In the genomic region with DNA sequence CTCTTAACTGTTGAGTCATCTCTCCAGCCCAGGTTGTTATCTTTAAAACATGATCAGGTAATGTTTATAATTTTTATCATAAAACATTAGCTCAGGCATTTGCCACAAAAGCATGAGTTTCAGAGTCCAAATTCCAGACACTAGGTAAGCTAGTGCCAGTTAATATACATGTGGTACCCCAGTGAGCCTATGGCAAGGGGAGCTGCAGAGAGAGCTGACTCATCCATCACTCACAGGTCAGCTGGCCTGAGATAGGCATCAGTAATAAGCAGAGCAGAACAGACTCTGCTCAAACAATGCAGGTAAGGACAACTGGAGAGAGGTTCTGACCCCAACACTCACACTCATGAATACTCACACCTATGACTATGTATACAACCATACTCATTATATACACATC, we compare ENCODE assay signal across 26 mouse cellular contexts.
DNase-seq lines count a peak whose midpoint lies in the region; ATAC-seq lines count a peak whose summit lies in the region.
"Had no signal": no experiment of that assay in that cellular context is flagged by ENCODE, and none has a peak within 500 bp of the region (broad histone marks: within the 10 kb centered on the region; RNA-seq: fewer than 3 reads in every experiment).

No protein-coding gene starts in this region.

- H3K36me3 ChIP-seq in intestine, embryonic 14.5 days (ENCODE audit: control insufficient read depth, insufficient read depth, low read length), result no peaks in the 10 kb centered on the region
- H3K36me3 ChIP-seq in intestine, embryonic 16.5 days (ENCODE audit: control insufficient read depth, insufficient read depth, low read length), result no peaks in the 10 kb centered on the region
- H3K36me3 ChIP-seq: embryonic facial prominence, embryonic 13.5 days; embryonic facial prominence, embryonic 15.5 days; forebrain, embryonic 10.5 days; forebrain, embryonic 12.5 days; G1E had no signal

- no peaks in the 10 kb centered on the region for H3K9me3 ChIP-seq in intestine, embryonic 14.5 days (ENCODE audit: control insufficient read depth, low read length)
- no peaks in the 10 kb centered on the region for H3K9me3 ChIP-seq in intestine, embryonic 16.5 days (ENCODE audit: control insufficient read depth, low read length)
- H3K9me3 ChIP-seq: embryonic facial prominence, embryonic 13.5 days; embryonic facial prominence, embryonic 15.5 days; forebrain, embryonic 10.5 days; forebrain, embryonic 12.5 days; G1E had no signal

- 0 out of 2 replicates have a peak, but pooled peaks have one; percentile 68 for ATAC-seq in intestine, embryonic 14.5 days (replicated peaks; ENCODE audit: low FRiP score, low TSS enrichment, low read depth)
- ATAC-seq in intestine, embryonic 16.5 days, result peak; percentile 84
- ATAC-seq: activated CD4-positive, CD25-positive, alpha-beta regulatory T cell, adult 4 months; CD4-positive, CD25-positive, alpha-beta regulatory T cell, adult 4 months; forebrain, embryonic 14.5 days; forebrain, embryonic 16.5 days; Patski had no signal

- no peak overlapping the region for H3K4me3 ChIP-seq in intestine, embryonic 14.5 days (ENCODE audit: low read depth, low read length)
- H3K4me3 ChIP-seq in intestine, embryonic 16.5 days (ENCODE audit: low read length), result no peak overlapping the region
- H3K4me3 ChIP-seq: embryonic facial prominence, embryonic 13.5 days; embryonic facial prominence, embryonic 15.5 days; erythroblast, embryonic 14.5 days; forebrain, embryonic 10.5 days; forebrain, embryonic 12.5 days had no signal

- DNase-seq in 3T3-L1 (ENCODE audit: low read depth, low spot score), result peak; percentile 32
- no peak for DNase-seq in intestine, embryonic 14.5 days (ENCODE audit: low spot score)
- DNase-seq in left cerebral cortex, adult 11 months (ENCODE audit: low spot score), result no peak
- no peak for DNase-seq in right cerebral cortex, postnatal 14 days
- no peak for DNase-seq in gastrocnemius, postnatal 14 days
- DNase-seq: adrenal gland, adult 8-10 months; adrenal gland, postnatal 14 days; adrenal gland, postnatal 36 days; B cell, adult 2 months; cerebellum, adult 11-12 months; cerebellum, adult 2 months; cerebellum, adult 9-10 months; embryo, embryonic 11 days had no signal

- no peak overlapping the region for H3K9ac ChIP-seq in intestine, embryonic 14.5 days (ENCODE audit: low read length)
- H3K9ac ChIP-seq in intestine, embryonic 16.5 days (ENCODE audit: low read depth, low read length), result no peak overlapping the region
- H3K9ac ChIP-seq: embryonic facial prominence, embryonic 13.5 days; embryonic facial prominence, embryonic 15.5 days; forebrain, embryonic 12.5 days had no signal

- no peak overlapping the region for H3K4me2 ChIP-seq in intestine, embryonic 14.5 days (ENCODE audit: low read length)
- no peak overlapping the region for H3K4me2 ChIP-seq in intestine, embryonic 16.5 days (ENCODE audit: low read depth, low read length)
- H3K4me2 ChIP-seq: embryonic facial prominence, embryonic 13.5 days; embryonic facial prominence, embryonic 15.5 days; forebrain, embryonic 12.5 days had no signal

- no peaks in the 10 kb centered on the region for H3K4me1 ChIP-seq in intestine, embryonic 14.5 days (replicated peaks; ENCODE audit: control insufficient read depth, insufficient read depth, low read length)
- H3K4me1 ChIP-seq in intestine, embryonic 16.5 days (ENCODE audit: control insufficient read depth, insufficient read depth, low read length), result no peaks in the 10 kb centered on the region
- H3K4me1 ChIP-seq: embryonic facial prominence, embryonic 13.5 days; embryonic facial prominence, embryonic 15.5 days; forebrain, embryonic 10.5 days; forebrain, embryonic 12.5 days had no signal

- no peak overlapping the region for H3K27ac ChIP-seq in intestine, embryonic 14.5 days (ENCODE audit: low read depth)
- H3K27ac ChIP-seq in intestine, embryonic 16.5 days (ENCODE audit: low read length), result no peak overlapping the region
- H3K27ac ChIP-seq: embryonic facial prominence, embryonic 13.5 days; embryonic facial prominence, embryonic 15.5 days; forebrain, embryonic 10.5 days; forebrain, embryonic 12.5 days had no signal

- intact Hi-C loops in gastrocnemius, postnatal 14 days (cut with DNase I; ENCODE audit: low total_unique reads), result no loop called here

- H3K27me3 ChIP-seq in intestine, embryonic 14.5 days (replicated peaks; ENCODE audit: control insufficient read depth, insufficient read depth, low read length), result no peaks in the 10 kb centered on the region
- no peaks in the 10 kb centered on the region for H3K27me3 ChIP-seq in intestine, embryonic 16.5 days (replicated peaks; ENCODE audit: control insufficient read depth, insufficient read depth, low read length)
- H3K27me3 ChIP-seq: CH12.LX; embryonic facial prominence, embryonic 13.5 days; embryonic facial prominence, embryonic 15.5 days; forebrain, embryonic 12.5 days; Patski had no signal
